In the genomic region with DNA sequence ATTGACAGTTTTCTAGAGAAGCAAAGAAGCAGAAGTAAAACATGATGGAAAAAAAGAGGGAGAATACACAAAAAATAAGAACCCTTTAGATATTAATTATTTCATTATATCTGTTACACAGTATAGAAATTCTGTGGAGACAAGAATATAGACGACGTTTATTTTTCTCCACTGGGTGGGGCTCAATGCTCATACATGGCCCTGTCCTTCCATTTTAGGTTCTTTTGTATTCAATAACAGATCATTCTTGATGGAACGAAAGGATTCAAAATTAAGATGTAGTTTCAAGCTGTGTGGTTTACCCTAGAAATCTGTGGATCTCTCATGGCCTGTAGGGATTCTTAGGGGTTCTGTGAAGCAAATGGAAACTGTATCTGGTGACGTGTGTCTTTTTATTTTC, we compare ENCODE assay signal across 11 mouse cellular contexts. TPM values are rescaled to one million over a fixed set of nuclear protein-coding genes. Genes with fewer than 3 reads are reported as not detected.
DNase-seq lines count a peak whose midpoint lies in the region; ATAC-seq and TF ChIP-seq lines count a peak whose summit lies in the region.
"Had no signal": no experiment of that assay in that cellular context is flagged by ENCODE, and none has a peak within 500 bp of the region (broad histone marks: within the 10 kb centered on the region; RNA-seq: fewer than 3 reads in every experiment).

No protein-coding gene starts in this region.

- TF ChIP-seq CTCF in lung, embryonic 14.5 days (IDR thresholded peaks at IDR 0.05; ENCODE audit: low read depth), result peak; percentile 43; the same call in 1 of the 2 replicates
- TF ChIP-seq CTCF in lung, adult 2 months (IDR thresholded peaks at IDR 0.05; ENCODE audit: insufficient read depth, low read length), result no peak

- TF ChIP-seq POLR2A in lung, adult 2 months (IDR thresholded peaks at IDR 0.05; ENCODE audit: borderline replicate concordance, extremely low read depth, low read depth, low read length), result no peak

- 0 out of 2 replicates have a peak, but pooled peaks cover 3% of the 10 kb centered on the region for H3K27me3 ChIP-seq in forebrain, embryonic 14.5 days (replicated peaks; ENCODE audit: control insufficient read depth, insufficient read depth, low read length)
- peaks cover 35% of the 10 kb centered on the region; the same call in 1 of the 2 replicates for H3K27me3 ChIP-seq in forebrain, embryonic 10.5 days (ENCODE audit: poor library complexity, severe bottlenecking)
- no peaks in the 10 kb centered on the region for H3K27me3 ChIP-seq in lung, embryonic 14.5 days (ENCODE audit: insufficient read depth, low read length)
- H3K27me3 ChIP-seq in splenic B cell, adult 2 months (ENCODE audit: control insufficient read depth, insufficient read depth, low read length, poor library complexity, severe bottlenecking), result no peaks in the 10 kb centered on the region

- 66% methylated on average over 4 of the region's 4 CpGs for WGBS in forebrain, embryonic 14.5 days
- 81% methylated on average over 4 of the region's 4 CpGs for WGBS in forebrain, embryonic 10.5 days
- whole genome bisulfite sequencing in lung, embryonic 14.5 days, result 50% methylated on average over 4 of the region's 4 CpGs
- 54% methylated on average over 4 of the region's 4 CpGs for WGBS in lung, adult 2 months

- no peak overlapping the region for H3K4me2 ChIP-seq in forebrain, embryonic 14.5 days (ENCODE audit: low read length)
- H3K4me2 ChIP-seq in lung, embryonic 14.5 days, result no peak overlapping the region
- H3K4me2 ChIP-seq: hindbrain, embryonic 13.5 days; limb, embryonic 15.5 days had no signal

- no peaks in the 10 kb centered on the region for H3K9me3 ChIP-seq in forebrain, embryonic 14.5 days (replicated peaks; ENCODE audit: control insufficient read depth, low read length)
- H3K9me3 ChIP-seq in forebrain, embryonic 10.5 days, result no peaks in the 10 kb centered on the region
- no peaks in the 10 kb centered on the region for H3K9me3 ChIP-seq in lung, embryonic 14.5 days (ENCODE audit: low read depth, low read length)
- H3K9me3 ChIP-seq: hindbrain, embryonic 13.5 days; limb, embryonic 15.5 days had no signal

- no peak overlapping the region for H3K9ac ChIP-seq in forebrain, embryonic 14.5 days (ENCODE audit: low read length)
- no peak overlapping the region for H3K9ac ChIP-seq in lung, embryonic 14.5 days
- H3K9ac ChIP-seq: hindbrain, embryonic 13.5 days; limb, embryonic 15.5 days had no signal

- H3K4me3 ChIP-seq in forebrain, embryonic 14.5 days (ENCODE audit: low read depth, low read length), result no peak overlapping the region
- H3K4me3 ChIP-seq in forebrain, embryonic 10.5 days, result no peak overlapping the region
- H3K4me3 ChIP-seq in lung, embryonic 14.5 days (ENCODE audit: low read depth, low read length), result no peak overlapping the region
- H3K4me3 ChIP-seq in lung, adult 2 months (replicated peaks; ENCODE audit: extremely low read depth, low read depth, low read length), result no peak overlapping the region
- H3K4me3 ChIP-seq: hindbrain, embryonic 13.5 days; limb, embryonic 15.5 days had no signal

- DNase-seq in forebrain, embryonic 14.5 days (ENCODE audit: low spot score), result peak; percentile 62
- DNase-seq in forebrain, embryonic 10.5 days (ENCODE audit: extremely low spot score, low spot score), result no peak
- peak; percentile 78 for DNase-seq in lung, embryonic 14.5 days
- DNase-seq in lung, adult 2 months, result no peak
- peak; percentile 63 for DNase-seq in NIH3T3 (ENCODE audit: low read depth)
- peak; percentile 12 for DNase-seq in splenic B cell, adult 2 months (ENCODE audit: low read depth, low spot score)
- DNase-seq in neural tube, embryonic 10.5 days (ENCODE audit: extremely low spot score, low spot score), result no peak
- no peak for DNase-seq in spleen, adult 18-20 months
- DNase-seq: lung, postnatal 4 days had no signal

- no peak for ATAC-seq in forebrain, embryonic 14.5 days
- no peak for ATAC-seq in lung, embryonic 14.5 days (ENCODE audit: insufficient read depth)

- H3K36me3 ChIP-seq in forebrain, embryonic 14.5 days (ENCODE audit: control insufficient read depth, insufficient read depth, low read length), result no peaks in the 10 kb centered on the region
- H3K36me3 ChIP-seq in forebrain, embryonic 10.5 days (replicated peaks), result no peaks in the 10 kb centered on the region
- no peaks in the 10 kb centered on the region for H3K36me3 ChIP-seq in lung, embryonic 14.5 days (ENCODE audit: insufficient read depth)
- H3K36me3 ChIP-seq in splenic B cell, adult 2 months (ENCODE audit: control insufficient read depth, insufficient read depth, low read length, poor library complexity, severe bottlenecking), result no peaks in the 10 kb centered on the region
- H3K36me3 ChIP-seq: hindbrain, embryonic 13.5 days; limb, embryonic 15.5 days had no signal

- no peak overlapping the region for H3K27ac ChIP-seq in forebrain, embryonic 14.5 days (ENCODE audit: low read depth, low read length)
- no peak overlapping the region for H3K27ac ChIP-seq in forebrain, embryonic 10.5 days
- H3K27ac ChIP-seq in lung, embryonic 14.5 days (ENCODE audit: low read depth), result no peak overlapping the region
- H3K27ac ChIP-seq: hindbrain, embryonic 13.5 days; limb, embryonic 15.5 days had no signal

- H3K4me1 ChIP-seq in forebrain, embryonic 14.5 days (ENCODE audit: control insufficient read depth, insufficient read depth, low read length), result no peaks in the 10 kb centered on the region
- 0 out of 2 replicates have a peak, but pooled peaks cover 3% of the 10 kb centered on the region for H3K4me1 ChIP-seq in forebrain, embryonic 10.5 days
- no peaks in the 10 kb centered on the region for H3K4me1 ChIP-seq in lung, embryonic 14.5 days (ENCODE audit: insufficient read depth)
- no peaks in the 10 kb centered on the region for H3K4me1 ChIP-seq in lung, adult 2 months (ENCODE audit: control insufficient read depth, insufficient read depth, low read length)
- H3K4me1 ChIP-seq: hindbrain, embryonic 13.5 days had no signal

RNA-seq across cellular contexts. Expression of a gene that starts 41.1 kb away (rescaled TPM):
- 80.6 and 82.0 TPM in 2 replicates for polyA plus RNA-seq in forebrain, embryonic 14.5 days (2014; fragmentation: Nextera tagmentation; extraction: Ambion mirVana)
- 118 and 132 TPM in 2 replicates for polyA plus RNA-seq in forebrain, embryonic 10.5 days (2016; fragmentation: Nextera tagmentation; extraction: Ambion mirVana)
- 99.7 and 110 TPM in 2 replicates for polyA plus RNA-seq in lung, embryonic 14.5 days (2014; fragmentation: Nextera tagmentation; extraction: Ambion mirVana)
- polyA plus RNA-seq in lung, adult 2 months (2012; rRNA removed), result 4.8 and 9.0 TPM in 2 replicates

Comparison
In these comparisons a context has a peak if more than half of its experiments do, and no peak if none do; other contexts are left out.
1. DNase-seq: peak in forebrain, embryonic 14.5 days (single experiment), lung, embryonic 14.5 days (single experiment), NIH3T3 (single experiment) and splenic B cell, adult 2 months (single experiment); none in forebrain, embryonic 10.5 days (single experiment), lung, adult 2 months (single experiment), neural tube, embryonic 10.5 days (single experiment) and spleen, adult 18-20 months (0 of 2).